Mouse (Mus musculus) brown adipose tissue, adult 24 weeks (tissue): ENCODE measurements at regions not wholly inside any gene's neighbourhood (a gene's known extent, or its start where the extent isn't known, plus 50 kb on each side); places are given as distances from the start of the nearest gene placed in this dataset.

Experiments
- H3K27ac ChIP-seq: fragments of 200-500 bp; replicated peaks from 2 replicates; pipeline ENCODE4 v1.5.1; 2012; ENCODE audit warnings: low read depth, mild to moderate bottlenecking, low read length
- H3K4me1 ChIP-seq: fragments of 200-500 bp; 2 replicates; pipeline ENCODE4 v1.6.1; 2012; ENCODE audit warnings: low read length, mixed read lengths; ENCODE audit not compliant: control insufficient read depth, insufficient read depth, insufficient read length
- H3K4me3 ChIP-seq: fragments of 200-500 bp; 2 replicates; pipeline ENCODE4 v1.5.1; 2012; ENCODE audit warnings: low read depth, mild to moderate bottlenecking, low read length, moderate library complexity; ENCODE audit not compliant: insufficient read depth

GRCm38 (mm10) chr5:25597786-25598185 is 81.9 kb downstream of the Cct8l1 start:
- Histone ChIP-seq H3K4me3 (no peak overlapping the region), H3K4me1 (no peaks in the 10 kb centered on the region), H3K27ac (no peak overlapping the region)

GRCm38 (mm10) chr5:25591709-25592108 is 75.8 kb downstream of the Cct8l1 start:
- Histone ChIP-seq H3K4me1 (no peaks in the 10 kb centered on the region), H3K4me3 (no peak overlapping the region), H3K27ac (no peak overlapping the region)
